Mouse (Mus musculus) myocyte (in vitro differentiated cells): ENCODE data around the gene Nop58.

Experiments
- CEBPB ChIP-seq: IDR thresholded peaks from 2 replicates; pipeline ENCODE4 v1.6.1; 2011; ENCODE audit warnings: mild to moderate bottlenecking, moderate library complexity; ENCODE audit not compliant: poor library complexity, insufficient read depth, severe bottlenecking
- E2F4 ChIP-seq: IDR thresholded peaks from one replicate; pipeline ENCODE4 v1.6.1; 2011; ENCODE audit warnings: mild to moderate bottlenecking, control low read depth, moderate library complexity; ENCODE audit not compliant: insufficient read depth
- POLR2A ChIP-seq: IDR thresholded peaks from one replicate; pipeline ENCODE4 v1.6.1; 2011; ENCODE audit warnings: low read depth, mild to moderate bottlenecking, control low read depth, moderate library complexity; ENCODE audit not compliant: insufficient read length
- POLR2AphosphoS2 ChIP-seq: IDR thresholded peaks from one replicate; pipeline ENCODE4 v1.6.1; 2011; ENCODE audit warnings: low read depth, control low read depth; ENCODE audit not compliant: insufficient read length
- REST ChIP-seq: IDR thresholded peaks from one replicate; pipeline ENCODE4 v1.6.1; 2011; ENCODE audit warnings: mild to moderate bottlenecking, control low read depth, moderate library complexity; ENCODE audit not compliant: insufficient read depth, insufficient read length
- TCF12 ChIP-seq: IDR thresholded peaks from one replicate; pipeline ENCODE4 v1.6.1; 2011; ENCODE audit warnings: mild to moderate bottlenecking, control low read depth; ENCODE audit not compliant: poor library complexity, insufficient read depth, severe bottlenecking
- TCF3 ChIP-seq: IDR thresholded peaks from one replicate; pipeline ENCODE4 v1.6.1; 2011; ENCODE audit warnings: low read depth, control low read depth; ENCODE audit not compliant: insufficient read length
- USF1 ChIP-seq: IDR thresholded peaks from one replicate; pipeline ENCODE4 v1.6.1; 2011; ENCODE audit warnings: low read depth, mild to moderate bottlenecking, control low read depth, moderate library complexity

DNA sequence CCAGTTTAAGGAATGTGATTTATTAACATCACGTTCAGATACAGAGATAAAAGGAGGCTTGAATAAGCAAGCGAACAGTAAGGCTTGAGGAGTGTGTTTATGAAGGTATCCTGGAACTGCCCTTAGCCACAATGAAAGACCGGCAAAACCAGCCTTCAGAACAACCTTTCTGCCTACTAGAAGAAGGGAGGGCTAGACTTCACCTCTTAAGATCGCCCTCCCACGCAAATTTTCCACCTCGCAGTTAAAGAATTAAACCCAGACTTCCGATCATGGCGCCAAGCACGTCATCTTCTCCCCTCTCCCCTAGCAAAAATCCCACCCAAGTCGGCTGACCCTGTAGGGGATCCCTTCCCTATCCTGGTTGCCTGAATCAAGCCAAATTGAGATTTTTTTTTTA is 77.4 kb downstream of the Nop58 start:
- TF ChIP-seq POLR2AphosphoS2 (no peak), REST (no peak), CEBPB (no peak), E2F4 (no peak), POLR2A (no peak), TCF12 (no peak), USF1 (no peak), TCF3 (no peak)
